Mouse (Mus musculus): Measurements from ENCODE around the gene Grm8.

DNA sequence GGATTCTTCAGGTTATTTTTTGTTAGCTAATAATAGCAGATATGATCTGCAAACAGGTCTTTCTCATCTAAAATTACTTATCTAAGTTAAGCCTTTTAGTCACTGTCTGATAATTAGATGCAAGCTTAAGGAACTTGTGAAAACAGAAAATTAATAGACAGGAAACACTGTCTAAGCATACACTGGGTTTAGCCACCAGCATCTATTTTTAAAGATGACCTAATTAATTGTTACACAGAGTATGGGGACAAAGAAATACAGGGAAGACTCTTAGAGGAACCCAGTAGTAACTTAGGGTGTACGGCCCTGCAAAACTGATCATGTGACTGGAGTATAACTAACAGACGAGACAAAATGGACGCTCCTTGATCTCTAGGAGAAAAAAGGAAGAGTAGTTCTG, 92.6 kb downstream of the Grm8 start:
- TF ChIP-seq CTCF (IDR thresholded peaks at IDR 0.05 in 2 of 3, conservative IDR thresholded peaks at IDR 0.05 in 1 of 3; ENCODE audit: control insufficient read depth in 1 of 3, insufficient read depth in 1 of 3, low read depth in 2 of 3, low read length in 3 of 3, poor library complexity in 1 of 3, severe bottlenecking in 1 of 3) (no peak), POLR2A (IDR thresholded peaks at IDR 0.05; ENCODE audit: control insufficient read depth in 1 of 2, insufficient read depth in 1 of 2, low read depth in 1 of 2, low read length in 2 of 2, poor library complexity in 1 of 2) (no peak), MXI1 (IDR thresholded peaks at IDR 0.05; ENCODE audit: low read depth, low read length) (no peak), USF1 (IDR thresholded peaks at IDR 0.05; ENCODE audit: low read depth, low read length) (no peak), NRF1 (IDR thresholded peaks at IDR 0.05; ENCODE audit: insufficient read depth, low read depth, low read length, poor library complexity, severe bottlenecking) (no peak)

Measured in MEL (cell line).